Mouse (Mus musculus) cerebellum, adult 2 months (tissue): ENCODE results near the gene Cd5.

Experiments
- CTCF ChIP-seq: fragments of 200-500 bp; IDR thresholded peaks from 2 replicates; pipeline ENCODE4 v1.5.1; 2011; ENCODE audit warnings: low read depth, mild to moderate bottlenecking, control low read depth, low read length, moderate library complexity, borderline replicate concordance; ENCODE audit not compliant: insufficient read depth
- POLR2A ChIP-seq: fragments of 200-500 bp; IDR thresholded peaks from 2 replicates; pipeline ENCODE4 v1.6.1; 2011; ENCODE audit warnings: low read length, control low read depth, borderline replicate concordance; ENCODE audit not compliant: insufficient read depth

DNA sequence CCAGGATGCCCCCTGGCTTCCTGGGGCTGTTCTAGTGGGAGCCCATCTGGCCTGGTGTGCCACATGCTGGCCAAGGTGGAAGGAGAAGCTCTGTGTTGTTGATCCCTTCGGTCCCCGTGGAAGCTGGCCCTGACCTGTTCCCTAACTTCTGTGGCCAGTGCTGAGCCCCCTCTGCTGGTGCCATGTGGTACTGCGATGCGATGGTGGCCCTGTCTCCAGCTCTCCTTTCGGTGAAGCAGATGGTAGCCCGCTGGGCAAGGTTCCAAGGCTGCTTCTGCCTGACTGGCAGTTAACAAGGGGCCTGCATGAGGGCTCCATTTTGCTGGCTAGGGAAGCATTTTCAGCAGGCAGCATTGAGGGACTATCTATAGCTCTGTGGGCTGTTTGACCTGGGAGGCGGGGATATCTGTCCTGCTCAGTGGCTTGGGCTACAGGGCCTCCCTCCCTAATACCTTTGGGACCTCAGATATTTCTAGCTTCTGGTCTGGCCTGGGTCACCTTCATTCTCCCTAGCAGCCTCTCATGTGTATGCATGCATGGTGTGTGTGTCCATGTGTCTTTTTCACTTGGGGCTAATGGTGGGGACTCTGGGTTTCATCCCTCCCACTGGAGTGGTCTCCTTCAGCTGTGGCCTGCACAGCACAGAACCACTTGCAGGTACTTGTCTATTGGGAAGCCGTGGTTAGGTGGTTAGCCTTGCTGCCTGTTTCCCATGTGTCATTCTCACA lies 29.3 kb downstream of the Cd5 start:
- TF ChIP-seq POLR2A, result no peak
- TF ChIP-seq CTCF, result peak; percentile 99
